Mouse (Mus musculus) limb, embryonic 15.5 days (tissue): ENCODE results near the gene Cdh1. TPM values are rescaled to one million over a fixed set of nuclear protein-coding genes. Genes with fewer than 3 reads are reported as not detected.
"Not testable (repeated sequence)": the region's sequence is repeated elsewhere in the genome, so short reads cannot be mapped to it uniquely, and the experiment has no call there.

Source experiments
- ATAC-seq: fragments of 200-750 bp; cut with Nextera tagmentation; 2 replicates; pipeline ENCODE4 v1.8.0; 2017; ENCODE audit warnings: low read depth, moderate TSS enrichment; ENCODE audit not compliant: insufficient number of reproducible peaks, low FRiP score, low TSS enrichment
- H3K27ac ChIP-seq: fragments of 300-500 bp; sonication (generic); 2 replicates; pipeline ENCODE4 v1.5.1; 2015; ENCODE audit warnings: moderate library complexity, mild to moderate bottlenecking, inconsistent platforms
- H3K27me3 ChIP-seq: fragments of 300-500 bp; sonication (generic); 2 replicates; pipeline ENCODE4 v1.6.1; 2015; ENCODE audit warnings: inconsistent platforms
- H3K36me3 ChIP-seq: fragments of 300-500 bp; sonication (generic); 2 replicates; pipeline ENCODE4 v1.6.1; 2015; ENCODE audit warnings: inconsistent platforms
- H3K4me1 ChIP-seq: fragments of 300-500 bp; sonication (generic); 2 replicates; pipeline ENCODE4 v1.6.1; 2015; ENCODE audit warnings: inconsistent platforms
- H3K4me2 ChIP-seq: fragments of 300-500 bp; sonication (generic); 2 replicates; pipeline ENCODE4 v1.6.1; 2015; ENCODE audit warnings: mild to moderate bottlenecking, inconsistent platforms
- H3K4me3 ChIP-seq: fragments of 300-500 bp; sonication (generic); 2 replicates; pipeline ENCODE4 v1.5.1; 2015; ENCODE audit warnings: mild to moderate bottlenecking, inconsistent platforms
- H3K9ac ChIP-seq: fragments of 300-500 bp; sonication (generic); 2 replicates; pipeline ENCODE4 v1.6.1; 2015; ENCODE audit warnings: inconsistent platforms
- H3K9me3 ChIP-seq: fragments of 300-500 bp; sonication (generic); 2 replicates; pipeline ENCODE4 v1.6.1; 2016; ENCODE audit warnings: inconsistent platforms
- WGBS: fragments of 180-500 bp; shearing (Covaris S2); methylation state at CpG from one replicate; pipeline ENCODE4 v1.1.7; 2015; 5-methylcytosine and 5-hydroxymethylcytosine counted together
- polyA plus RNA-seq: library from polyadenylated mRNA; unstranded; fragments of >200 nt; fragmentation: Nextera tagmentation; extraction: Ambion mirVana; gene quantifications from 2 replicates; pipeline ENCODE4 v1.2.1, GENCODE M21; 2015

Gene Cdh1
- polyA plus RNA-seq, 1 experiment from 2014 or later = 77.8 TPM

DNA sequence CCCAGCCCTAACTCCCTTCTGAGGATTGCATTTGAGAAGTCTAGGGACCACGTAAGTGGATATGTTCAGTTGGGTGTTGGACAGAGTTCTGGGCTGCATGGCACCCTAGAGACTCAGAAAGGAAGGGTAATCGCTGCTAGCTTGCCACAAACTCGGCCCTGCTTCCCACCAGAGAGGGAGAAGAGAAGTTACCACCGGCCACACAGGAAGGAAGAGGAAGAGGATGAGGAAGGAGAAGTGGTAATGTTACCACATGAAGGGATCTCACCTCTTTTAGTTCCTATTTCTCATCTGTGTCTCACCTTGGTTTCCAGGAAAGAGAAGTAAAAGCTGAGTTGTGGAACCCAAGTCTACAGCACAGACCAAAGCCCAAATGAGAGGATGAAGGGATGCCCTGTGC is 28.9 kb upstream of the Cdh1 start:
- Histone ChIP-seq H3K27ac (no peak overlapping the region), H3K9me3 (no peaks in the 10 kb centered on the region), H3K36me3 (no peaks in the 10 kb centered on the region), H3K4me3 (no peak overlapping the region), H3K9ac (no peak overlapping the region), H3K4me1 (peaks cover 5% of the 10 kb centered on the region; the same call in 1 of the 2 replicates), H3K4me2 (no peak overlapping the region), H3K27me3 (no peaks in the 10 kb centered on the region)
- ATAC-seq = no peak
- 75% methylated on average over 4 of the region's 4 CpGs for WGBS

DNA sequence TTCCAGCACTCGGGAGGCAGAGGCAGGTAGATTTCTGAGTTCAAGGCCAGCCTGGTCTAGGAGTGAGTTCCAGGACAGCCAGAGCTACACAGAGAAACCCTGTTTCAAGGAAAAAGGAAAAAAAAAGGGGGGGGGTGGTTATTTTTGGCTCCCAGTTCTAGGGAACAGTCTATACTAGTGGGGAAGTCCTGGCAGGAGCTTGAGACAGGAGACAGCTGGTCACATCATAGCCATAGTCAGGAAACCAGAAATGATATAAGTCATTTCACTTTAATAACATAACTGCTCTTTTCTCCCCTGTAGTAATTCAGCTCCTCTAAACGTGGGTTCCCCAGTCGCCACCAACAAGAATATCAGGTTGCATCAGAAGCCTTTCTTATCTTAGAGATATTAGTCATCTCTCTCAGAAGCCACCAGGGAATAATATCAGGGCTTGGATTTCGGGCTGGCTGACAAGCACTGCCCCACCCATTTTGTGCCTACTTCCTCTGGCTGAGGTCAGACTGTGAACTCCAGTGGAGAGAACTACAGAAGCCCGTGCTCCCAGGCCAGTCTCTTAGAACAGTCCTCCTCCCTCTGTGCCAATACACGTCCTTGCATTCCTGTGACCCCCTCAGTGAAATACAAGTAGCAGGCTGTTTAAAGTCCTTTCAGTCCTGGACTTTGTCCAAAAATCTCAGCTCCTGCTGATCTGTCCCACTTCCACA is 26.1 kb upstream of the Cdh1 start:
- 23% methylated on average over 6 of the region's 6 CpGs for WGBS
- ATAC-seq = no peak
- no peak overlapping the region for H3K4me2 ChIP-seq

DNA sequence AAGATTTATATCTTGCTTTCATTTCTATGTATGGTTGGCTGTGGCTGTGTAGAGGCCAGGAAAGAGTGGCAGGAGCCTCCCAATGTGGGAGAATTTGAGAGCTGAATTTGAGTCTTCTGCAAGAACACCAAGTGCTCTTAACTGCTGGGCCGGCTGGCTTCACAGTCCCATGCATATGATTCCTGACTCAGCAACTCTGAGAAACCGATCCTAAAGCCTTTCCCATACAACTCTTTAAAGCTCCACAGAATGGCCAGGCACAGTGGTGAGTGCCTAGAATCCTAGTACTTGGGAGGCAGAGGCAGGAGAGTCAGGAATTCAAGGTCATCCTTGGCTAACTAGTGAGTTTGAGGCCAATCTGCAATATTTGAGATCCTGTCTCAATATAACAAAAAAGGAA is 23.6 kb upstream of the Cdh1 start:
- peaks cover 5% of the 10 kb centered on the region; the same call in 1 of the 2 replicates for H3K4me1 ChIP-seq
- no peaks in the 10 kb centered on the region for H3K9me3 ChIP-seq
- no peak overlapping the region for H3K4me3 ChIP-seq
- no peak overlapping the region for H3K9ac ChIP-seq
- no peaks in the 10 kb centered on the region for H3K36me3 ChIP-seq
- no peak overlapping the region for H3K27ac ChIP-seq
- WGBS = 60% methylated on average over 2 of the region's 2 CpGs
- H3K27me3 ChIP-seq = no peaks in the 10 kb centered on the region
- no peak for ATAC-seq
- no peak overlapping the region for H3K4me2 ChIP-seq

More for the DNA sequence above, 26.1 kb upstream of the Cdh1 start:
- peaks cover 5% of the 10 kb centered on the region; the same call in 1 of the 2 replicates for H3K4me1 ChIP-seq
- H3K4me3 ChIP-seq = no peak overlapping the region
- no peaks in the 10 kb centered on the region for H3K27me3 ChIP-seq
- H3K9me3 ChIP-seq = no peaks in the 10 kb centered on the region
- H3K9ac ChIP-seq = no peak overlapping the region
- H3K36me3 ChIP-seq = no peaks in the 10 kb centered on the region
- H3K27ac ChIP-seq = no peak overlapping the region

DNA sequence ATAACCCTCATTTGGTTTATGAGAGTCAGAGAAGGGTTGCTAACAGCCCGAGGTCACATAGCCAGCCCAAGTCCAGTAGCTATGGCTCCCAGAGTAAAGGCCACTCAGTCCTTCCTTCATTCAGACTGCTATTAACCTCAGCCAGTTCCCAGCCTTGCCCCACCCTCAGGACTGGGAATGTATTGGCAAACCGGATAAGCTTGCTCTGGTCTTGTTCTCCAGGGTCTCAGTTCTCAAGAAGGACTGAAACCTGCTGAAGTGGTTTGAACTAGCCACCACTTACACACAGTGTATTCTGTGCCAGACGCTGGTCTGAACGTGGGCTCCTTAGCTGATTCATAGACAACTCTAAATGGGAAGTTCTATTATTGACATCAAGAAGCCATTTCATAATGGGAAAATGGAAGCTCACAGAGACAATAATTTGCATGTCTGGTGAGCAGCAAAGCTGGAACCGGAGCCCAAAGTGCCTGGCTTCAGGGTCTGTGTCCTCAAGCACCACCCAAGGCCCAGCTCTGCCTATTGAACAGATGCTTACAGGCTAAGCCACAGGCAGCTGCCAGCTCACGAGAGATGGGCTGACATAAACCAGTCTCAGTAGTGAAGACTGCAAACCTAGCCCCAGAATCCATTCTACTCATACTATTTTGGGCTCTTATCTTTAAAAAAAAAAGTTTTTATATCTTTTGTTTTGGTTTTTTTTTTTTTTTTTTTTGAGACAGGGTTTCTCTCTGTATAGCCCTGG is 21.6 kb upstream of the Cdh1 start:
- WGBS = 61% methylated on average over 6 of the region's 6 CpGs
- H3K4me1 ChIP-seq = peaks cover 5% of the 10 kb centered on the region; the same call in 1 of the 2 replicates
- no peak overlapping the region for H3K4me3 ChIP-seq
- no peak for ATAC-seq
- no peaks in the 10 kb centered on the region for H3K36me3 ChIP-seq
- H3K27me3 ChIP-seq = no peaks in the 10 kb centered on the region
- H3K9ac ChIP-seq = no peak overlapping the region
- no peaks in the 10 kb centered on the region for H3K9me3 ChIP-seq
- no peak overlapping the region for H3K4me2 ChIP-seq
- no peak overlapping the region for H3K27ac ChIP-seq

DNA sequence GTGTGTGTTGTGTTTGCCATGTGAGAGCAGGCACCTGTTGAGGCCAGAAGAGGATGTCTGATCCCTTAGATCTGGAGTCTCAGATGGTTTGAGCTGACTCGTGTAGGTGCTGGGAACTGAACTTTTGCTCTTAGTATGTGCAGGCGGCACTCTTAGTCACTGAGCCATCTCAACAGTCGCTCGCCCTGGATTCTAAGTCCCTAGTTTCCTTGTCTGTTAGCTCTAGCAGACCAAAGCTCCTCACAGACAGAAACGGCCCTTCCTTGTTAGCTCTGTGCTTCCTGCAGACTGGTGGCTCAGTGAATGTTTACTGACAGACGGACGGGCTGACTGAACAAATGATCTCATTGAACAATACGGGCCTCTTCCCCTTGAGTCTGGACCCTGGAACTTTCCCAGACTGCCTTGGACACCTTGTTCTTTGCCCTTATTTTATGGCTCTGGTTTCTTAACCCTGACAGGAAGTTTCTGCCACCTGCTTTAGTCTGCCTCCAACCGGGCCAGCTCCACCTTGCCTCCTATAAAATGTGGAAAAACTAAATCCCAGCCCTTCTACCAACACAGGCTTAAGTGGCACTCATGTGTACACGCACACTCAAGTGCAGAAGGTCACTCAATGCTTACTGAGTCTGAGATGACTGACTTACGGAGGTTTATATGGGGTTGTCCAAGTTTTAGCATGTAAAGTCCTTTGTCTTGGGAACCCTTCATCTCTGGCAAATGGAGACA is 18.0 kb upstream of the Cdh1 start:
- no peak for ATAC-seq
- no peak overlapping the region for H3K9ac ChIP-seq
- H3K9me3 ChIP-seq = no peaks in the 10 kb centered on the region
- no peaks in the 10 kb centered on the region for H3K36me3 ChIP-seq
- H3K27ac ChIP-seq = no peak overlapping the region
- no peak overlapping the region for H3K4me2 ChIP-seq
- 56% methylated on average over 11 of the region's 11 CpGs for WGBS
- H3K4me3 ChIP-seq = no peak overlapping the region
- H3K27me3 ChIP-seq = no peaks in the 10 kb centered on the region
- H3K4me1 ChIP-seq = no peaks in the 10 kb centered on the region

DNA sequence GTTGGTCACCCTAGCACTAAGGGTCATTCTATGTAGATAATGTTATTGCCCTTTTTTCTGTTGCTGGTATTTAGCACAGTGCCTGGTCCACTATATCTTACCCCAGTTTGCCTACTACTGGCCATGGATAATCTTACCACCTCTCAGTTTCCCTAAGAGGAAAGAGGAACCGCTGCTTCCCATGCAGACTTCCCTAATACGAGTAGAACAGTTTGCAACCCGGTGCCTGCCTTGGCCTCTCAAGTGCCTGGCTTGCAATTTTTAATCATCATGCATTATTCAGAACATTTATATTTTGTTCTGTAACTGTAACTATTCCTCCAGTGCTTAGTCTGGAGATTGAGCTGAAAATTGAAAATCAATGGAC is 17.5 kb upstream of the Cdh1 start:
- WGBS = 89% methylated on average over 3 of the region's 3 CpGs
- Histone ChIP-seq H3K4me2 (no peak overlapping the region), H3K27me3 (no peaks in the 10 kb centered on the region), H3K4me3 (no peak overlapping the region), H3K9ac (no peak overlapping the region), H3K4me1 (no peaks in the 10 kb centered on the region), H3K27ac (no peak overlapping the region), H3K9me3 (no peaks in the 10 kb centered on the region), H3K36me3 (no peaks in the 10 kb centered on the region)
- no peak for ATAC-seq

DNA sequence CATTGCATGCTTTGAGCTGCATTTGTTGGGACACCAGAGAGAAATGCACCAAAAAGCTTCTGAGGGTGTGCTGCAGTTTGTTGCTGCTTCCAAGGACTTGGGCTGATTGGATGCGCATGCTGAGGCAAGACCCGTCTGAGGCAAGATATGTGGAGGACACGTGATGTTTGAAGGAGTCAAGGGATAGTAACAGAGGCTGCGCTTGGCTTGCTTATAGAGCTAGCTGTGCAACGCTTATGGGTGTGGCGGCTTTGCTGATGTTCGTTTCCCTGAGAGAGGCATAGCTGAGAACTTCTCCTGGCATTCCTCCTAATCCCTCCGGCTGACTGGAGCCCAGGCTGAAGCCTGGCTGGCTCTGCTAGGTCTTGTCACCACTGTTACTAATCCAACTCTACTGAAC is 16.3 kb upstream of the Cdh1 start:
- H3K27ac ChIP-seq = no peak overlapping the region
- no peaks in the 10 kb centered on the region for H3K27me3 ChIP-seq
- no peak overlapping the region for H3K4me3 ChIP-seq
- WGBS = 73% methylated on average over 8 of the region's 8 CpGs
- H3K9ac ChIP-seq = no peak overlapping the region
- ATAC-seq = no peak
- no peaks in the 10 kb centered on the region for H3K4me1 ChIP-seq
- no peaks in the 10 kb centered on the region for H3K9me3 ChIP-seq
- H3K36me3 ChIP-seq = no peaks in the 10 kb centered on the region
- no peak overlapping the region for H3K4me2 ChIP-seq

DNA sequence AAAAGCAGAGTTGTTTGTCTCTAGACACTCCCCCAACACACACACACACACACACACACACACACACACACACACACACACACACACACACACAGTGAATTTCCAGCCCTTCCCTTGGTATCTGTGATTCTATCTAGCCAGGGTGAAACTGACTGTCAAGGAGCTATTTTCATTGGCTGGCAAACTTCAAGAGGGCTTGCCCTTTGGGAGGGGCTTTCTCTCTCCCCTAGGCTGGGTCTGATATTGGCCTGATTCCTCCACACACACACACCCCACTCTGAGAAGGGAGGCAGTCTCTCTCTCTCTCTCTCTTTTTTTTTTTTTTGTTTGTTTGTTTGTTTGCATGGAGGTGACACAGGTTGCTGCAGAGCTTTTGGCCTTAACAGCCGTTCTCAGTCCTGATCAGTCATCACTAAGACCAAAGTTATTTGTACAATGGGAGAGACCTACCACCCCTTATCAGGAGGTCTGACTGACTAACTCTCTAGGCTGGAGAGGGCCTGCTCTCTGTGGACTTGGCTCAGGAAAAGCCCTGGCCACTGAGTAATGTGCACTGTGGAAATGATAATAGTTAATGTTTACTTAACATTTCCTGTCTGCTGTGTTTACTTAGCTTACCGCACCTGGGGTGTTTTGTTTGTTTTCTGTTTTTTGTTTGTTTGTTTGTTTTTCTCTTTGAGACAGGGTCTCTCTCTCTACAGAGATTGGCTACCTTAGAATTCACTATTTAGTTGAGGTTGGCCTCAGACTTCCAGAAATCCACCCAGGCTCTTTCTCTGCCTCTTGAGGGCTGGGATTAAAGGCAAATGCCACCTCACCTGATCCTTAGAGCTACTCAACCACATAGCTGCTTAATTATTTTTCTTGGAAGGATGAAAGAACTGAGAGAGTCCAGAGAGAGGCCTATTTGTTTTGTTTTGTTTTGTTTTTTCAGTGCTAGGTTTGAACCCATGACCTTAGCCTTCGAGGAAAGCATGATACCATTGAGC is 14.4 kb upstream of the Cdh1 start:
- no peak for ATAC-seq
- no peaks in the 10 kb centered on the region for H3K27me3 ChIP-seq
- no peak overlapping the region for H3K27ac ChIP-seq
- 65% methylated on average over 3 of the region's 3 CpGs for WGBS
- no peak overlapping the region for H3K4me2 ChIP-seq
- no peak overlapping the region for H3K4me3 ChIP-seq
- no peak overlapping the region for H3K9ac ChIP-seq
- no peaks in the 10 kb centered on the region for H3K4me1 ChIP-seq
- no peaks in the 10 kb centered on the region for H3K36me3 ChIP-seq
- H3K9me3 ChIP-seq = no peaks in the 10 kb centered on the region

DNA sequence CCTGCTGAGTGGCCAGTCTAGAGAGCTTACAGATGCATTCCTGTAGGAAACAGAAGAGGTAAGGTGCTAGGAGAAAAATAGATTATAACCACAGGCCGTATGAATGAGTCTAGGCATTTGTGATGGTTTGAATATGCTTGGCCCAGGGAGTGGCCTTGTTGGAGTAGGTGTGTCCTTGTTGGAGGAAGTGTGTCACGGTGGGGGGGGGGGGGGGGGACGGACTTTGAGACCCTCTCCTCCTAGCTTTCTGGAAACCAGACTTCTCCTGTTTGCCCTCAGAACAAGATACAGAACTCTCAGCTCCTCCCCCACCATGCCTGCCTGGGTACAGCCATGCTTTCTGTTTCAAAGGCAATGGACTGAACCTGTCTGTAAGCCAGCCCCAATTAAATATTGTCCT is 10.7 kb upstream of the Cdh1 start:
- H3K27ac ChIP-seq = no peak overlapping the region
- no peak overlapping the region for H3K4me3 ChIP-seq
- no peaks in the 10 kb centered on the region for H3K4me1 ChIP-seq
- ATAC-seq = no peak
- H3K9ac ChIP-seq = no peak overlapping the region
- no peaks in the 10 kb centered on the region for H3K27me3 ChIP-seq
- 66% methylated on average over 2 of the region's 3 CpGs for WGBS
- no peaks in the 10 kb centered on the region for H3K9me3 ChIP-seq
- no peak overlapping the region for H3K4me2 ChIP-seq
- no peaks in the 10 kb centered on the region for H3K36me3 ChIP-seq

DNA sequence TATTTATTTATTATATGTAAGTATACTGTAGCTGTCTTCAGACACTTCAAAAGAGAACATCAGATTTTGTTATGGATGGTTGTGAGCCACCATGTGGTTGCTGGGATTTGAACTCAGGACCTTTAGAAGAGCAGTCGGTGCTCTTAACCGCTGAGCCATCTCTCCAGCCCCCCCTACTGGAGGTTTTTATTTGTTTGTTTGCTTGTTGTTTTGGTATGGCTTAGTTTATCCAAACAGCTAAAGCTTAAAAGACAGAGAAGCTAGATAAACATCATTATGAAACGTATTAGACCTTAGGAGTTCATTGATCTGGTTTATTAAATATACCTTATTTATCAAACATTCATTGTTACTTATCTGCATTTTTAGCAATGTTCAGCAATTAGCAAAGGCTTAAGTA is 7.5 kb upstream of the Cdh1 start:
- ATAC-seq, H3K4me1 ChIP-seq, H3K4me3 ChIP-seq, H3K9ac ChIP-seq, H3K27me3 ChIP-seq, H3K9me3 ChIP-seq, H3K36me3 ChIP-seq, H3K27ac ChIP-seq, H3K4me2 ChIP-seq: not testable (repeated sequence)
- WGBS = 91% methylated on average over 3 of the region's 3 CpGs

DNA sequence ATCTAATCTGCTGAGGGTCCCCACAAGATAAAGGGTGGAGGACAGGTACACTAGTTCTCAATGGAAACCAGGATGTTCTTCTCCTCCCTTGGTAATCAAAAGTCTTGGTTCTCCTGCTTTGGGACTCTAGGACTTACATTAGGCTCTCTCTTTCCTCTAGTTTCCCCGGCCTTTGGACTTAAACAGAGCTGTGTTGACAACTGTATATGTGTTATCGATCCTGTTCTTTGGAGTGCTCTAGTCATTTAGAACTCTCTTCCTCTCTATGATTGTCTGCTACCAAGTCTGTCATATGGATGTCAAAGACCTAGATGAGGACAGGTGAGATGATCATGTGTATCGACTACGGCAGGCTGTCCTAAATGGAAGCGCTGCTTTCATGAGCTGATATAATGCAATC is 6.1 kb upstream of the Cdh1 start:
- Histone ChIP-seq H3K4me1 (no peaks in the 10 kb centered on the region), H3K4me3 (no peak overlapping the region), H3K36me3 (no peaks in the 10 kb centered on the region), H3K9me3 (no peaks in the 10 kb centered on the region), H3K4me2 (no peak overlapping the region), H3K9ac (no peak overlapping the region), H3K27me3 (peaks cover 12% of the 10 kb centered on the region), H3K27ac (no peak overlapping the region)
- WGBS = 90% methylated on average over 5 of the region's 5 CpGs
- no peak for ATAC-seq
